Mouse (Mus musculus) lung, postnatal 10 days (tissue): ENCODE data around the gene Kcnip4.
A peak's percentile ranks its signal among the peaks of the same experiment; 100 is the strongest.

ENCODE experiments used
- DNase-seq: peaks from one replicate; pipeline ENCODE4 v3.0.0; 2021

The Kcnip4 gene

DNA sequence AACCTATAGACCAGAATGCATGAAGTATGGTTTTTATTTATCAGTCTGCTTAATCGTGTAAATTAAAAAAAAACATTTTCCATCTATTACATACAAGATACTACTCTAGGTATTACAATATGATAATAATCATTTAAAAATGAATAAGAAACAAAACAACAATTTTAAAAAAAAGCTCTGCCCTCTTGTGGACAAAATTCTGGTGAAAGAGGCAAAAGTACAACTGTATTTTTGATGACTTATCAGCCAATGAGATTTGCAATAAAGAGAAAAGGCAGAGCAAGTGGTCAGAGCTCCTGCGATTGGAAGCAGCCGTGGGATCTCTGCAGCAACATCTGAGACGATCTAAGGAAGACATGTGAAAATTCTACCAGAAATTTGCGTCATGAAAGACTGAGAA, 172.6 kb downstream of the Kcnip4 start:
- DNase-seq: no peak

DNA sequence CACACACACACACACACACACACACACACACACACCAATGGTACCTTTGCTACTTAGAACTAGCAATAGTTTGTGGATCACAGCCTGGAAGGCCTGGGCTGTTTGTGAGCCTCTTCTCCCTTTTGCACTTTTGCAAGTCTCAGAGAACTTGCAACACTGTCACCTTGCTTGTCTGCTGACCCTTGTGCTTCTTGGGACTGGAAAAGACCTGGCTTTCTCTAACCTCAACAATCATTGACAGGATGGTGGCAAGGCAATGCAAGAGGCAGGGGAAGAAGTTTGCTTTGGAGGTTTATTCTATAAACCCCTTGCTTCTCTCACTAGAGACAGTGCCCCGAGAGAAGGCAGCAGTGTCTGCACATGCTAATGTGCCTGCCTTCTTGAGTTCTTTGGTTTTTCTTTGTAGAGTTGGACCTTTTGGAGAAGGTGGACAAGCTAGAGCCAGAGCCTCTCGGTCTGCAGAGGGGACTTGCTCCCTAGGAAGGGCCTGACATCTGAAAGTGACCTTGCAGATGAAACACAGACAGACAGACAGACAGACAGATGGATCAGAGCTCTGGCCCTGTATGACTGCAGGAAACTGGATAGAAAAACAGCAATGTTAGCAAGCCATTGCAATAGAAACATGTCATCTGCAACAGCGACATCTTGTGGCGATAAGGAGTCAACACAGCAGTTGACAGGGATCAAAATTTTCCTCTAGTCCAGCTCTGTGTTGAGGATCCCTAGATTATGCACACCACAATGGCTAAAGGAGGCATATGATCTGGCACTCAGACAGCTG, 174.4 kb downstream of the Kcnip4 start:
- peak; percentile 25 for DNase-seq

DNA sequence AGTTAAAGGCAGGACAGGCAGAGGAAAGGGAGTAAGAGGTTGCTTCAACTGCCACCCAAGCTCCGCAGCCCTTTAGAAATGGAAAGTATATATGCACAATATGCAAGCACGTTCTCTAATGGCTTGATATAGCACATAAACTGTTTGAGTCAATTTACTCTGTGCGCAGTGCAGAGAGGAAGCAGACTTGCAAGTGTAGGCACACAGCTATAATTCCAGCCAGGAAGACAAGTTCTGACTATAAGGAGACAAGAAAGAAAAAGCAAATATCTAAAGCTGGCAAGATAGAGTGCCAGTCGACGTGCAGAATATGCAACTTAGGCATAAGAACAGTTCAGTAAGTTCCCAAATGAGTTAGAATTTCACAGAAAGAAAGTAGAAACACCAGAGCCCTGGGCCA, 175.2 kb downstream of the Kcnip4 start:
- DNase-seq: no peak

DNA sequence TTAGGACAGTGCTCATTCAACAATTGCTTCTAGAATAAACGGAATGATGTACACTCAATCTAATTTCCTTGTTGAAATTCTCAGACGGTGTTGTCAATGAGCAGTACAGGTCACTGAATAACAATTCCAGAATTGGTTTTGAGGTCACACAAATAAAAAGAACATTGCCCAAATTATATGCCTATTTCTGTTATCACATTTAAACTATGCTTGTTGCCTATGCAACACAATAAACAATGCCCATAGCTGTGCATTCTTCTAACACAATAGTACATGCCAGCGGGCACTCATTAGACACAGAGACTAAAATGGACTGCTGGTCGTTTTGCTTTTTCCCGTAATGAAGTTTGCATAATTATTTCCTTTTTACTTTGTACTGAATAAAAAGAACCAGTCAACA, 176.2 kb downstream of the Kcnip4 start:
- DNase-seq: no peak

DNA sequence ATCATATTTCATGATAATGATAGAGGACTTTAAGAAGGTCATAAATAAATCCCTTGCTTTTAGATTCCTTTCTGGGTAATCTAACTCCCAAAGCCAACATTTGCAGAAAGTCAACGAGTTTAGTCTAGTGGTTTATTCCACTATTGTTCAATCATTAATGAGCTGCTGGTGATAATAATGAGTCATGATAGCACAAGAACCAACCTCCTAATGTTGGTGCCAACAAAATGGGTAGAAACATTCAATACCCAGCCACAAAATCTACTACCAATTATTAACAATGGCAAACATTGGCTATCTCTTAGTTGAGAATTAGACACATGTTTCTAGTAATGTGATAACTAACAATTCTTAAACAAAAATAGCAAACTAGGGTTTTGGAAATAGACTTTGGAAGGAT, 180.1 kb downstream of the Kcnip4 start:
- no peak for DNase-seq

DNA sequence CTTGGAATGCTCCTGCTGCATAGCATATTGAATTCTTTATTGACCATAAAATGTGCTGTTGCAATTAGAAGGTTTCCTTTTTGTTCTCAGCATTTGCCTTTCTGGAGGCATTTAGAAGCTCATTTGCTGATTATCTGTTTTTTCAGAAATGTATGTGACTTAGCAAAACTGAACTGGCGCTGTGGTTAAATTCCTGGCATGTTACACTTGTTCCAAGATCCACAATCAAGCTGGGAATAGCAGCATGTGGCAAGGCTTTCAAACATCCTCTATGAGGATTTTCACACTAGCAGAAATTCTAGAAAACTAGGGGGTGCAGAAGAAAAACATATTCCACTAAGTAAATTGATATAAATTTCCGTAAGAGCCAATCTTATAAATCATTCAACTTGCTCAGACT, 187.5 kb downstream of the Kcnip4 start:
- no peak for DNase-seq

DNA sequence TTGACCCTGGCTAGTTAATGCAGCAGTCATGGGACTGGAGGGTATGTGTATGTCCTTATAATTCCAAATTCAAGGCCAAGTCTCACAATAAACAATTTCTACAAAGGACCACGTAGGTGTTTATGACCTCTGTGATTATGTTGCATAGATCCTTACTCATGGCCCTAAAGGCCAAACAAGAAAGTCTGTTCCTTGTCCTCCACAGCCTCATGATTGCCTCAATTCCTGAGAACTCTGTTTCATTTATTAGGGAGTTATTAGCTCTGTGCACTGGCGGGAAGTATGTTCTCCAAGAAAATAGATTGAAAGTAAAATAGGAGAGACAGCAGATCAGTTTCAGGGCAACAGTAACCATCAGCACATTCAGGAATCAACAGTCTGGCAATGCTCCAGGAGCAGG, 191.6 kb downstream of the Kcnip4 start:
- no peak for DNase-seq

DNA sequence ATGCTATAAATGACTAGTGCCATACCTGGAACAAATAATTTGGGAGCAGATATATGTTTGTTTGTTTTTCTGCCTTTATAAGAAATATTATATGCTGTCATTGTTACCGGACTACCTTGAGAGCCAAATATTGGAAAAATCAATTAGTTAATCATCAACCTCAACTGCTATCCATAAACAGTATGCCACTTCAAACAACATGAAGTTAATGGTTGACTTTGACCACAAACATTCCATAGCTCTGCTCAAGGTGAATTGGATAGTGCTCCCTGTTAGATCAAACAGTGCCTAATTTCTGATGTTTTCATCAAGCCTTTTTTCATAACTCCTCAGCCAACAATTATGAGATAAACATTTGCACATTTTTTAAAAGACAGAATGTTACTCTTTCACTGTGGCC, 195.7 kb downstream of the Kcnip4 start:
- DNase-seq: no peak

DNA sequence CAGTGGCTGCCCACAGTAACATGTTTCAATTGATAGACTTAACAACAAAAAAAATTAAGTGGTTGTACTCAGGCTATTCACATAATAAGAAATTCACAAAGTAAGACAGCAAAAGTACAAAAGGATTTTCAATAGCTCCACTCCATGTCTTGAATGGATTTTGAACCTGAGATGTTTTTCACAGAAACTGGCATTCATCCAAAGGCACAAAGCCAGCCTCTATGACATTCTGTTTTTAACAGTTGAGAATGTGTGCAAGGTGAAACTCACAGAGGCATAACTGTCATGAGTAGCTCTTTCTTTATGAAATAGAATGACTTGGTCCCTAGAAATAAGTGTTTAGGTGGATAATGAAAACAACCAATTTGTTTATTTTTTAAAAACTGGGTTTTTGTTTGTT, 206.0 kb downstream of the Kcnip4 start:
- no peak for DNase-seq

DNA sequence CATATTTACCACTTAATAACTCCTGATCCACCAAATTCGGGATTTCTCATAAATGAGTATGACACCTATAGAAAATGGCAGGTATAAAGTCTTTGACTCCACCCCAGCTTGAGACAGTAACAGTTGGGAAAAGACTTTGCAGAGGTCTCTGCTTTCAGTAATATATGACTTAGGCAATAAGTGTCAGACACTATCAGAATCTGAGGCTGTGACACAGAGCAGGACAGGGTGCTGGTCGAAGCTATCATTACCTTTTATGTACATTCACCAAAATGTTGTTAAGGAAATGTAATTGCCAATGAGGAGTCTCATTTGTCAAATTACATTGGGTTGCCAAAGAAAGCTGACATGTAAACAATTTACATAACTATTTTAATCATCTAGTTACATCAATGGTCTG, 206.8 kb downstream of the Kcnip4 start:
- DNase-seq: no peak

DNA sequence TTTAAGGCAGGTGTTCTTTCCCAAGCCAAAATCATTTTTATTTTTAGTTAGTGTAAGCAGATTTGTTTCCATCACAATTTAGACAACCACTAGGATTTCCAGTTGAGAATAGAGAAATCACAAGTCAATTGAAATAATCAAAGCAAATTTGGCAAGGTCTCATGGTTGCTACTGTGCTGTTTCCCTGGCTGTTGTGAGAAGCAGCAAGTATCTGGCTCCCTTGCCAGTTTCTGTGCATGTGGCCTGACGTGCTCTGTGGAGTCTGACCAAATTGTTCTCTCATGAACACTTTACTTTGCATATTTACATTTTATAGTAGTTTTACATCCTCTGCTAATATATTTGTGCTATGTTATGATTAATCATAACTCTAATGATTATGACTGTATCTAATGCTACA, 217.9 kb downstream of the Kcnip4 start:
- DNase-seq: no peak

DNA sequence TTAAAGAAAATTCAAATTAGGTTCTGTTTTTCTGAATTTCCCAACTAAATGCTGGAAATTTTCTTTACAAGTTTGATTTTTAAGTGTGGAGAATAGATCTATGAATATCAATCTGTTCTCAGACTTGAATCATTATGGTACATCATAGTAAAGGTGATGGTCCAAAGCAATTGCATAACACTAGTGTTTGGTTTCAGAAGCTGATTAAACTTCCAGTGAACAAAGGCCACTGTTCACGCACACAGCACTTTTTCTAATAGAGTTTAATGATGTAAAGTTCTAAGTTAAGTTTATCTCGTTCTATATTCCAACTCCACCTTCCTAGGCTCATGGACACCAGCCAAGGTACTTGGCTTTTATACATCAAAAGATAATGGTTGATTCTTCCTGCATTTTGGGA, 219.4 kb downstream of the Kcnip4 start:
- DNase-seq: no peak

DNA sequence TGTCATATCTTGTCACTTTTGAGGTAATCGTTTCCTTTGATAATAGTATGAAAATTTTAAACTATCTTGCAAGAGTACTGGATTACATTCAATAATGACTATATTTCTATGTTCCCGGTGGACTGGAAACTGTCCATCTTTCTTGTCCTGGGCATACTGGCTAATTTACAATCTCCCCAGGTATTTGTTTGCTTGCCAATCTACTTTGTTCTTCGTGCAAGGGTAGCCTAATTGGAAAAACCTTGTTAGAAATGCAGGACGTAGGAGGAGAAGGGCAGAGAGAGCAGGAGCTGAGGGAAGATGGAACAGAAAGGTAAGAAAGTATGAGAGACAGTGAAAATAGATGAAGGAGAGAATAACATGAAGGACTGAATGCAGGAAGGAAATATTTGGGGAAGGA, 226.1 kb downstream of the Kcnip4 start:
- DNase-seq: no peak

DNA sequence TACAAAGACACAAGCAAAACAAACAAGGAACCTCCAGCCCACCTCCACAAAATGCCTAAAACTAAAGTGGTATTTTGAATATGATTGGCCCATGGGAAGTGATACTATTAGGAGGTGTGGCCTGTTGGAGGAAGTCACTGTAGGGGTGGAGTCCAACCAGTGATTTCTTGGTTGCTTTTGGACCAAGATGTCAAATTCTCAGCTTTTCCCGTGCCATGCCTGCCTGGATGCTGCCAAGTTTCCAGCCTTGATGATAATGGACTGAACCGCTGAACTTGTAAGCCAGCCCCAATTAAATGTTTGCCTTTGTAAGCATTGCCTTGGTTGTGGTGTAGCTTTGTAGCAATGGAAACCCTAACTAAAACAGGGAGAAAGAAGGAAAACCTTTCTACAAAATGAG, 232.3 kb downstream of the Kcnip4 start:
- DNase-seq: peak; percentile 16

DNA sequence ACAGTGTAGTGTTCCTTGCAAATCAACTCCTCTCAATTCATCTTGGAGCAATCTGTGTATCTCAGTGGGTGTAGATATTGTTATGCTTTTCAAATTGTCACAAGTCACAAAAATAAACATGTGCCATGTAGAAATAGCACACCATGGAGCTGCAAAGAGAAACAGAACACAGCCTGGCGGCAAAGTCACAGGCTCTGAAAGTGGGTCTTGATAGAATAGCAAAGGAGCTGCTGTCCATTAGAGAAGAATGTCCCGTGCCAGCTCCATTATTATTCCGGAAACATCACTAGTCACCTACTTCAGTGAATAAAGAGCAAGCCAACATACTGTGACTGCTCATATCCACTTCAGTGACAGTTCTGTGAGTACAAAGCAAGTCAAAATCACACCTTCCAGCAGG, 232.9 kb downstream of the Kcnip4 start:
- peak; percentile 31 for DNase-seq

DNA sequence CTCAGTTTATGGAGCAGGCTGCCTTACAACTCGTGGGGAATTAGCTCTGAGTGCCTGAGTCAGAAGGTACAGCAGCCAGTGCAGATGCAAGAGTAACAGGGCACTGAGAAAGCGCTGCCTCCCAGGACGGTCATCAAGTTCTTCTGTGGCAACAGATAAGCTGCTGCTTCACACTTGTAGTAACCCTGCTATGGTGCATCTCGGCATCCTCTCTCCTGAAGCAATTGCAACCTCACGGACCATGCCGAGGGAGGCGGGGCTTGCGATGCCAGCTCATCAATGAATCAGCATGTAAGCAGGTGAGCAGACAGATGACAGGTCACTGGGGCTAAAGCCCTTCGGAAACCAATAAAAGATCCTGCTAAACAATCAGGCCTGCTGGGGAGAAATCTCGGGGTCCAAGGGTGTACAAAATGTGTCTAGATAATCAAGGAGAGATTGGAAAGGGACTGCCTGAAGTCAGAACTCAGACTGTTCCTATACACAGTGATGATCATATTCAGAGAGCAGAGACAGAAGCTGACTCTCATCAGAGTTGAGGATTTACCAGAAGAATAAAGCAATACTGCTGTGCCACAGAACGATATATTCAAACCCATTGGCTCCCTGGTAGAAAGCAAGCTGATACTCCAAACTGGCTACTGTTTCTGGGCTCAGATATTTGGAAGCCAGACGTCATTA, 239.1 kb downstream of the Kcnip4 start:
- DNase-seq: no peak

DNA sequence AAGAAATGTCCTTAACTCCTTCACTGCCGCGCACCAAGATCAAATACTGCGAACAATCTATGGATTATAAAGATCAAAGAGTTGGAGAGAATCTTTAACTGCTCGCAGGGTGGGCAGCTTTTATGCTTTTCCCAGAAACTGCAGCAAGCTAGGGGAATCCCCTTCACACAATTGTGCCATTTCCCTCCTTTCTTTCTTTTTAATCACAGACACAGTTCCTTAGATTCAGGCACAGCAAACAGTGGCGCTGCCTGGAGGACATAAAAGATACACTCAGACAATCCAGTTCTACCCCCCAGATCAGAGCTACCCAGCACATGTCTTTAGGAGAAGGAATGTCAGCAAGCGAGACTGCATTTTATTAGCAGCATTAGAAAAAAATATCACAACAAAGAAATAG, 239.9 kb downstream of the Kcnip4 start:
- DNase-seq: no peak

DNA sequence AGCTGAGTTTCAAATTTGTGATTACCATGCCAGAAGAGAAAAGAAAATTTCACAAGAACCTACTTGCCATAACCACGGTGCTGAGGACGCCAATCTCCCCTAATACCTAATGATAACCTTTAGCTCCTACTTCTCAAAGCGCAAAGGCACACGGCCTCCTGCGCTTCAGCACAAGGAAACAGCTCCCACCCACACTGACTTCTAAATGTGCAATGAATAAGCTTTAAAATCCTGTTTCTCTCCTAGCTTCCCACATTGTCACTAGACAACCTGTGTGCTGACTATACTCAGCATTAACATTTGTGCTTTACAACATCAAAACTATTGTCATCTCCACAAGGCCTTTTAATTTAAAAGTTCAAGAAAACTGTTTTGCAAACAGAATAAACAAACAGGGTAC, 241.3 kb downstream of the Kcnip4 start:
- no peak for DNase-seq

DNA sequence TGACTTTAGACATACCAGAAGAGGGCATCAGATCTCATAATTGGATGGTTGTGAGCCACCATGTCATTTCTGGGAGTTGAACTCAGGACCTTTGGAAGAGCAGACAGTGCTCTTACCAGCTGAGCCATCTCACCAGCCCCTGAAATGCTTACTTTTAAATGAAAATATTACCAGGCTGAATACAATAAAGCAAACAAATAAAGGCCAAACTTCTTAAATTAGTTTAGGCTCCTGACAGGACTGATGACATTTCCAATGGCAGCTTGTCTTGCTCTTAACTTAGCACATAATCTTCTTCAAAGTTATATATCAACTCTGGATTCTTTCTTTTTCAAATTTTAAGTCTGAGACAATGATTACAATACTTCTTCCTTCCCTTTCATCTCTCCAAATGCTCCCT, 252.8 kb downstream of the Kcnip4 start:
- DNase-seq: no peak

DNA sequence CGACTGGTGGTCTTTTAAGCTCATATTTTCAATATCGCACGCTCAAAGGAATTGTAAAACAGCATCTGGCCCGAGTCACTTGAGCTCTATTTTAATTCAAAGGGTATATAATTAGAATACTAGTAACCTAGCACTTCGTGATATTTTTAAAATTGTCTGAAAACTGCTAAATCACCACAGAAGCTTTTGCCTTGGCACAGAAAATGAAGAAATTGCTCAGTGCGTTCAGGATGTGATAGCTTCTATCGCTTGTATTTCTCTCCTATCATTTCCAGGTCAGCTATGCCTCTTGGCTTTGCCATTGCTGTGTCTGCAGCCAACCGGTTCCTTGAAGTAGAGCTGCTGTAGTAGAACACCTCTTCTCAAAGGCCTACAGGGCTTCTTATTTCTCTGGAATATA, 255.9 kb downstream of the Kcnip4 start:
- DNase-seq: no peak

DNA sequence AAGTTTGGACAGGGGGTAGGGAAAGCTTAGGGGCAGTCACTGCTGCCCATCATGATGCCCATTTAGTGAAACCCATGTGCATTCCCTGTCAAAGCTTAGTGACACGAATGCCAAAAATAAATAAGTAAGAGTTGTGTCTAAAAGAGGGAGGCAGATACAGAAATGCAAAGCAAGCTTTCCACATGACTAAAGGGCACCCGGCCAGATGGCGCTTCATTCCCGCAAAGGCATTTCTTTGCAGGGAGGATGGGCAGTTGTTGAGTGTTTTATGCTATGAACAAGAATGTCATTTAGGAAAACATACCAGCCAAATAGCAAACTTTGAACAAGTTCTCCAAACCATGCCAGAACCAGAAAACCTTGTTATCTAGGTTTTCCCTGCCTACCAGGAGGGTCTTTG, 265.4 kb downstream of the Kcnip4 start:
- DNase-seq: peak; percentile 3

DNA sequence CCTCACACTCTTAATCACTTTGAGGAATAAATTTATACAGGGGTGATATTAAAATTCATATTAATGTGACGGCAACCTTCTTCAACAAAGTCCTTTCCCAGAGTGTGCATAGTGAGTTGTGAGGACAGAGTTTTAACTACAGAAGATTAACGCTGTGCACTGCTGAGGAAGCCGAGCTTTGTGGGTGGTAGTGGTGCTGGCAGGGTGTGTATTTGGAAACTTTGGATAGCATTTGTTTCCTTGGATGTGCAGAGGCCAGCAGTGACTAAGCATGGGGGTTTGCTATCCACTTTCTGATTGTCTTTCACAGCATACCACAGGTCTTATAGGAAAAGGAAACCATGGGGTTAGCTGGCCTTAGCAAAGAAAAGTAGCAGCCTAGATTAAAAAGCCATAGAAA, 267.9 kb downstream of the Kcnip4 start:
- DNase-seq: no peak

DNA sequence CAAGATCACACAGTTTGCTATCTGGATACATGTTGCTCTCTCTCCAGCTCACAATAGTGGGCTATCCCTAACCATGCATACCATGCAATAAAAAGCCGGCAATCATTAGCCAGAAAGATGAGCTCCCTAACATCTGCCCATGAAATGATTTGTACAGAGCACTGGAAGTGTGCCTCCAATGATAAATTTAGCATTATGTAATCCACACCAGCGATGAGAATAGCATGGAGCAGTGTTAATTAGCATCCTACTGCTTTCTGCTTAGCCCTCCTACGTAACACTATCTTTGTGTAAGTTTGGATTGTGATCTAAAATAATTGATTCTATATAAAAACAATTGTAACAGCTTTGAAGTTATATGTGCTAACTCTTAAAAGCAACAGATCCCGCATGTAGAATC, 268.7 kb downstream of the Kcnip4 start:
- DNase-seq: no peak

DNA sequence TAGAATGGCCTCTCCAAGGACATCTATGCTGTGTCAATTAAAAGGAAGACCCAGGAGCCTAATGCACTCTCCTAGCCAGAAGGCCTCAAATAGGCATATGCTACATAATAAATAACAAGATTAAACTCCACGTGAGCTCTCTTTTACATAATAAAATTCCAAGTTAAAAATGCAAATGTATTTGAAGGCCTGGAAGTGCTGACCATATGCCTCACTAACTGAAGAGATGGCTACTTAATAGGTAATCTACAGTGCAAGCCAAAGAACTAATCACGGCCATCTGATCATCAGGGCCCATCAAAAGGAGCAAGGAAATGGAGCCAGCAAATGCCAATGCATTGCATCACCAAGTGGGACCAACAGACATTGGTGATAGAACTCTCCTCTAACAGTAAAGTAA, 277.6 kb downstream of the Kcnip4 start:
- no peak for DNase-seq

DNA sequence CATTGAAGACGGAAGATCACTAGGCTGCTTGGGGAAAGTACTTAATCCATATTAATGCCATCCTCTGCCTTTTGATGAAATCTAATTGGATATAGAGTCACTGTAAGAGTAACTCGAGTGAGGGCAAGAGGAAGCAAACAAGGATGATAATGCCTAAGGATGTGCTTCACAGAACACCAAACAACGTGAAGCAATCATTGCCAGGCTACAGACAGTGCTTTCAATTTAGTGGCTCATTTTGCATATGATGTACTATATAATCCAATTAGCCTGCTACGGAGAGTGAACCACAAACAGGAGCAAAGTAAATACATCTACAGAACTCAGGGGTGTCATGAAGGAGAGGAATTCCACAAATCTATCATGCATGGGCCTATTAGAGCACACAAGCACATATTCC, 280.3 kb downstream of the Kcnip4 start:
- DNase-seq: no peak
